Mouse (Mus musculus) liver, postnatal 0 days (tissue): ENCODE results near the gene Phf12. TPM values are rescaled to one million over a fixed set of nuclear protein-coding genes. Genes with fewer than 3 reads are reported as not detected.

Source experiments
- ATAC-seq: fragments of 200-750 bp; cut with Nextera tagmentation; 2 replicates; pipeline ENCODE4 v1.8.0; 2017; ENCODE audit warnings: mild to moderate bottlenecking, moderate library complexity
- DNase-seq: peaks from one replicate; pipeline ENCODE4 v3.0.0-alpha.2; 2016
- H3K27ac ChIP-seq: fragments of 300-500 bp; sonication (generic); 2 replicates; pipeline ENCODE4 v1.5.1; 2014; ENCODE audit warnings: antibody characterized with exemption, moderate library complexity, mild to moderate bottlenecking, low read depth
- H3K27me3 ChIP-seq: fragments of 300-500 bp; sonication (generic); 2 replicates; pipeline ENCODE4 v1.6.1; 2014; ENCODE audit warnings: low read length, control low read depth, mixed read lengths; ENCODE audit not compliant: insufficient read depth
- H3K36me3 ChIP-seq: fragments of 300-500 bp; sonication (generic); replicated peaks from 2 replicates; pipeline ENCODE4 v1.6.1; 2014; ENCODE audit warnings: mild to moderate bottlenecking, control low read depth, low read length, moderate library complexity, mixed read lengths; ENCODE audit not compliant: insufficient read depth
- H3K4me1 ChIP-seq: fragments of 300-500 bp; sonication (generic); 2 replicates; pipeline ENCODE4 v1.6.1; 2014; ENCODE audit warnings: antibody characterized with exemption, mild to moderate bottlenecking, control low read depth; ENCODE audit not compliant: insufficient read depth
- H3K4me2 ChIP-seq: fragments of 300-500 bp; sonication (generic); 2 replicates; pipeline ENCODE4 v1.6.1; 2014; ENCODE audit warnings: low read depth, mild to moderate bottlenecking, low read length, moderate library complexity, mixed read lengths
- H3K4me3 ChIP-seq: fragments of 300-500 bp; sonication (generic); 2 replicates; pipeline ENCODE4 v1.5.1; 2014; ENCODE audit warnings: low read depth, low read length
- H3K9ac ChIP-seq: fragments of 300-500 bp; sonication (generic); replicated peaks from 2 replicates; pipeline ENCODE4 v1.6.1; 2014; ENCODE audit warnings: mild to moderate bottlenecking, moderate library complexity
- H3K9me3 ChIP-seq: fragments of 300-500 bp; sonication (generic); 2 replicates; pipeline ENCODE4 v1.6.1; 2016; ENCODE audit warnings: mild to moderate bottlenecking, control low read depth, low read length, mixed read lengths
- CTCF ChIP-seq: sonication (generic); IDR thresholded peaks from 2 replicates; pipeline ENCODE4 v1.5.1; 2016; ENCODE audit warnings: antibody characterized with exemption, low read depth
- EP300 ChIP-seq: IDR thresholded peaks from 2 replicates; pipeline ENCODE4 v1.6.1; 2016; ENCODE audit warnings: antibody characterized with exemption, low read depth, mild to moderate bottlenecking
- WGBS: fragments of 180-500 bp; shearing (Covaris S2); extraction: QIAGEN DNeasy Blood & Tissue Kit; methylation state at CpG from one replicate; pipeline ENCODE4 v1.1.7; 2014; ENCODE audit not compliant: insufficient replicate concordance; 5-methylcytosine and 5-hydroxymethylcytosine counted together
- polyA plus RNA-seq: library from polyadenylated mRNA; unstranded; fragments of >200 nt; fragmentation: Nextera tagmentation; extraction: Ambion mirVana; gene quantifications from 2 replicates; pipeline ENCODE4 v1.2.1, GENCODE M21; 2015

Phf12 gene
- polyA plus RNA-seq, 1 experiment from 2014 or later = 5.1 TPM

DNA sequence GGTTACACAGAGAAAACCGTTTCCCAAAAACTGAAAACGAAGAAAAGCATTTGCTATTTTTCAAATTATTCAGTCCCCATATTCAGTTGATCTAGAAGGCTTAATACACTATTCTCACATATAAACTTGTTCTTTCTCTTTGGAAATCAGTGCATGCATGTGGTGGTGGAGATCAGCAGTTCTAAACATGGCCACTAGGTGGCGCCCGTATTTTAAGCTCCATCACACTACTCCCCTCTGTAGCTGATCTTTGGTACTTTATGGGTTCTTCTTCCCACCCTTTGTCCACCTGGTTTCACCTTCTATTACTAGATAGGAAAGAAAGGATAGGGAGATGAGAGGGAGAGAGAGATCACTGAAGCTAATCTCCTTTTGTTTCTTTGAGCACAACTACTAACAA lies 37.1 kb downstream of the Phf12 start:
- no peaks in the 10 kb centered on the region for H3K4me1 ChIP-seq
- no peaks in the 10 kb centered on the region for H3K9me3 ChIP-seq
- ATAC-seq = peak; percentile 58; the same call in 1 of the 2 replicates
- no peak overlapping the region for H3K4me2 ChIP-seq
- no peak overlapping the region for H3K27ac ChIP-seq
- H3K4me3 ChIP-seq = no peak overlapping the region
- no peaks in the 10 kb centered on the region for H3K27me3 ChIP-seq
- WGBS = 15% methylated on average over 4 of the region's 4 CpGs
- H3K9ac ChIP-seq = no peak overlapping the region
- TF ChIP-seq EP300 = no peak
- TF ChIP-seq CTCF = peak; percentile 96
- DNase-seq = peak; percentile 84
- peaks cover 76% of the 10 kb centered on the region for H3K36me3 ChIP-seq

DNA sequence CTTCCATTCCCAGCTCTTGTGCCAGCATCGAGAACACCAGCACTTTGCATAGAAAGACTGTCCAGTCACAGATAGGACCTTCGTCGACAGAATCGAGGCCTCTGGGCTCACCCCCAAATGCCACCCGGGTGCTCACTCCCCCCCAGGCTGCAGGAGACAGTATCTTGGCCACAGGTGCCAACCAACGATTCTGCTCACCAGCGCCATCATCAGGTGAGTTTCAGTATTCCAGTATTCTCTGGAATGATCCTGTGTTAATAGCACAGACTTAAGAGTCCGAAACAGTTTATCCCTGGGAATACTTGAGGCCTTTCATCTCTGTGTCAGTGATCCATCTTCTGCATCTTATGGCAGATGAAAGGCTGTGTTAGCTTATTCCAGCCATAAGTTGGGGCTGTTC lies 41.1 kb downstream of the Phf12 start:
- Histone ChIP-seq H3K27ac (no peak overlapping the region), H3K4me3 (no peak overlapping the region), H3K9me3 (no peaks in the 10 kb centered on the region), H3K4me1 (no peaks in the 10 kb centered on the region), H3K27me3 (no peaks in the 10 kb centered on the region), H3K36me3 (peaks cover 69% of the 10 kb centered on the region), H3K4me2 (no peak overlapping the region), H3K9ac (no peak overlapping the region)
- ATAC-seq (no peak), DNase-seq (peak; percentile 56)
- WGBS = 81% methylated on average over 8 of the region's 8 CpGs
- TF ChIP-seq EP300 = no peak
- TF ChIP-seq CTCF = peak; percentile 59

DNA sequence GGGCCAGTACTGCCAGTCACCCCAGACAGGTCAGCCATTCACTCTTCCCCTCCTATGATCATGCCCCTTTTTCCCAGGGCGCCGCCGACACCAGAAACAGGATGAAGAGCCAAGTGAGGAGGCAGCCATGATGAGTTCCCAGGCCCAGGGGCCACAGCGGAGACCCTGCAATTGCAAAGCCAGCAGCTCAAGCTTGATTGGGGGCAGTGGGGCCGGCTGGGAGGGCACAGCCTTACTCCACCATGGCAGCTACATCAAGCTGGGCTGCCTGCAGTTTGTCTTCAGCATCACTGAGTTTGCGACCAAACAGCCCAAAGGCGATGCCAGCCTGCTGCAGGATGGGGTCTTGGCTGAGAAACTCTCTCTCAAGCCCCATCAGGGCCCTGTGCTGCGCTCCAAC lies 46.7 kb downstream of the Phf12 start:
- no peaks in the 10 kb centered on the region for H3K27me3 ChIP-seq
- H3K4me3 ChIP-seq = no peak overlapping the region
- TF ChIP-seq EP300 (no peak), CTCF (no peak)
- H3K36me3 ChIP-seq = peaks cover 51% of the 10 kb centered on the region
- H3K27ac ChIP-seq = no peak overlapping the region
- WGBS = 86% methylated on average over 8 of the region's 8 CpGs
- no peak overlapping the region for H3K4me2 ChIP-seq
- H3K9me3 ChIP-seq = no peaks in the 10 kb centered on the region
- ATAC-seq = no peak
- H3K4me1 ChIP-seq = peaks cover 20% of the 10 kb centered on the region
- no peak overlapping the region for H3K9ac ChIP-seq
- no peak for DNase-seq

DNA sequence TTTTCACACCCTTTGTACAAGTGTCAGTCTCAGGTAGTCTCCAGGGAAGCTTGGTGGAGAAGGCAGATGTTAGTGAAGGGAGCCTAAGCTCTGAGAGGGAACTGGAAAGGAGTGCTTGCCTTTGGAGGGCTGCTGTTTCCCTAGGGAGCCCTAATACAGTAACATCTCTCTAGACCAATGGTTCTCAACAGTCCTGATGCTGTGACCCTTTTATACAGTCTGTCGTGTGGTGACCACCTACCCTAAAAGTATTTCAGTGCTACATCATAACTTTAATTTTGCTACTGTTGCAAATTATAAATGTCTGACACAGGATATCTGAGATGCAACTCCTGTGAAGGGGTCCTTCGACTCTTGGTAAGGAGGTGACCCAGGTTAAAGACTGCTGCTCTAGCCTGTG lies 48.0 kb downstream of the Phf12 start:
- Histone ChIP-seq H3K36me3 (peaks cover 42% of the 10 kb centered on the region), H3K27me3 (no peaks in the 10 kb centered on the region), H3K9me3 (no peaks in the 10 kb centered on the region), H3K4me3 (no peak overlapping the region), H3K9ac (no peak overlapping the region), H3K4me2 (no peak overlapping the region), H3K27ac (no peak overlapping the region), H3K4me1 (peaks cover 20% of the 10 kb centered on the region)
- DNase-seq (no peak), ATAC-seq (no peak)
- 58% methylated on average over 2 of the region's 2 CpGs for WGBS
- no peak for TF ChIP-seq EP300

DNA sequence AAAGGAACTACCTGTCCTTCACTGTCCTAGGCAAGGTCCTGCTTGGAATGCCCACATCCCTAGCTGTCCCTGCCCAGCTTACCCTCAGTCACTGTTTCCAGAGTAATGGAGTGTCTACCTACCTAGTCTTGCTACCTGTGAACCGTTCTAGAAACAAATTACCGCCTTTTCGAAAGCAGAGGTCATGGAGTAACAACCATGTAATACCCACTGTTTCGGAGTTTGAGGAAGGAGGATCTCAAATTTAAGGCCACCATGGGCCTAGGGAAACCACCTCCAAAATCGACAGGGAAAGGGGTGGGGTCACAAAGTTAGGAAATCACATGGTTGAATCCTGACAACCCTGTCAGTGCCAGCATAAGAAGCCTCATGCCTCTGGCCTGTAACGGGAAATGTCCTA lies 48.8 kb downstream of the Phf12 start:
- Histone ChIP-seq H3K9me3 (no peaks in the 10 kb centered on the region), H3K36me3 (peaks cover 34% of the 10 kb centered on the region), H3K27ac (peak overlapping the region; percentile 79), H3K27me3 (no peaks in the 10 kb centered on the region), H3K4me3 (peak overlapping the region; percentile 63), H3K4me2 (peak overlapping the region; percentile 96), H3K4me1 (peaks cover 20% of the 10 kb centered on the region), H3K9ac (peak overlapping the region; percentile 77)
- DNase-seq (no peak), ATAC-seq (peak; percentile 6; the same call in 1 of the 2 replicates)
- TF ChIP-seq EP300 = no peak
- TF ChIP-seq CTCF = no peak
- 49% methylated on average over 6 of the region's 6 CpGs for WGBS

DNA sequence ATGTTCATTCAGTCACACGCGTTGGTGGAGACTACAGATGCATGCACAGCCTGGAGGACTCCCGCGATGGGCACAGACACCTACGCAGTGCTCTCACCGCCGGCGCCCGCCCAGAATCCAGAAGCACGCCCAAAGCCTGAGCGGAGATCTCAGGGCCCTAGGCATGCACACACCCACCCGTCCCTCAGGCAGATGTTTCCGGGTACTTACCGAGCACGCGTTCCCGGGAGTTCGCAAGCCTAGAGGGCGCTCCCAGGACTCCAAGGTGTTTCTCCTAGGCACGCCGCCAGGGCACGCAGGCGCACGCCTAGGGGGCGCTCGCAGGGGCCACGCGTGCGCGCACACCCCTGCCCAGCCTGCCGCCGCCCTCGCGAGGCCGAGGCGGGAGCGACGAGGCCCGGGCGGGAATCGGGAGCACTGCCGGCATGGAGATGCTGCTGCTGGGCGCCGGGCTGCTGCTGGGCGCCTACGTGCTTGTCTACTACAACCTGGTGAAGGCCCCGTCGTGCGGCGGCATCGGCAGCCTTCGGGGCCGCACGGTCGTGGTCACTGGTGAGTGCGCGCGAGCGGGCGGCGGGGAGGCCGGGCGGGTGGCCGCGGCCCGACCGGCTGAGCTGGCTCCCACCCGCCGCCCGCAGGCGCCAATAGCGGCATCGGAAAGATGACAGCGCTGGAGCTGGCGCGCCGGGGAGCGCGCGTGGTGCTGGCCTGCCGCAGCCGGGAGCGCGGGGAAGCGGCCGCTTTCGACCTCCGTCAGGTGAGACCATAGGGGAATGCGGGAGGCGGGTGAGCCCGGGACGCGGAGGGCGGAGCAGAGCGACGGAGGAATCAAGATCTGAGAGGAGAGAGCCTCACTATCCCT lies 49.6 kb downstream of the Phf12 start, which contains the start of gene Dhrs13:
Dhrs13 (plus strand) TSS at position 334 of the 862 bp plus-strand sequence.
- WGBS = under 1% methylated on average over 93 of the region's 96 CpGs
- TF ChIP-seq CTCF = peak; percentile 94
- TF ChIP-seq EP300 = no peak
- Histone ChIP-seq H3K9ac (peak within 1 kb of the TSS; percentile 77), H3K4me2 (peak within 1 kb of the TSS; percentile 96), H3K4me3 (peak within 1 kb of the TSS; percentile 63), H3K9me3 (no peaks in the 10 kb centered on the region), H3K36me3 (peaks cover 28% of the 10 kb centered on the region), H3K27ac (peak within 1 kb of the TSS; percentile 79), H3K4me1 (peaks cover 23% of the 10 kb centered on the region), H3K27me3 (no peaks in the 10 kb centered on the region)
- peak; percentile 94 for DNase-seq
- ATAC-seq = peak; percentile 93
